Mouse (Mus musculus) midbrain, embryonic 13.5 days (tissue): ENCODE measurements at regions not wholly inside any gene's neighbourhood (a gene's known extent, or its start where the extent isn't known, plus 50 kb on each side); places are given as distances from the start of the nearest gene placed in this dataset.

Experiments used
- ATAC-seq: fragments of 200-750 bp; cut with Nextera tagmentation; 2 replicates; pipeline ENCODE4 v1.8.0; 2017; ENCODE audit warnings: mild to moderate bottlenecking, moderate TSS enrichment, moderate library complexity
- H3K27ac ChIP-seq: fragments of 300-500 bp; sonication (generic); 2 replicates; pipeline ENCODE4 v1.5.1; 2015; ENCODE audit warnings: inconsistent platforms, mild to moderate bottlenecking, moderate library complexity
- H3K27me3 ChIP-seq: fragments of 300-500 bp; sonication (generic); 2 replicates; pipeline ENCODE4 v1.6.1; 2015; ENCODE audit warnings: mild to moderate bottlenecking, inconsistent platforms
- H3K36me3 ChIP-seq: fragments of 300-500 bp; sonication (generic); 2 replicates; pipeline ENCODE4 v1.6.1; 2015; ENCODE audit warnings: mild to moderate bottlenecking, inconsistent platforms
- H3K4me1 ChIP-seq: fragments of 300-500 bp; sonication (generic); replicated peaks from 2 replicates; pipeline ENCODE4 v1.6.1; 2015; ENCODE audit warnings: inconsistent platforms
- H3K4me2 ChIP-seq: fragments of 300-500 bp; sonication (generic); replicated peaks from 2 replicates; pipeline ENCODE4 v1.6.1; 2015; ENCODE audit warnings: moderate library complexity, mild to moderate bottlenecking, inconsistent platforms
- H3K4me3 ChIP-seq: fragments of 300-500 bp; sonication (generic); replicated peaks from 2 replicates; pipeline ENCODE4 v1.5.1; 2015; ENCODE audit warnings: mild to moderate bottlenecking, inconsistent platforms
- H3K9ac ChIP-seq: fragments of 300-500 bp; sonication (generic); replicated peaks from 2 replicates; pipeline ENCODE4 v1.6.1; 2015; ENCODE audit warnings: mild to moderate bottlenecking, inconsistent platforms
- H3K9me3 ChIP-seq: fragments of 300-500 bp; sonication (generic); 2 replicates; pipeline ENCODE4 v1.6.1; 2016; ENCODE audit warnings: mild to moderate bottlenecking, inconsistent platforms
- WGBS: fragments of 180-500 bp; shearing (Covaris S2); methylation state at CpG from one replicate; pipeline ENCODE4 v1.1.7; 2015; 5-methylcytosine and 5-hydroxymethylcytosine counted together

GRCm38 (mm10) chr14:59075845-59076745 lies 66.6 kb downstream of the 1700129C05Rik start:
- H3K4me1 ChIP-seq = peaks cover 7% of the 10 kb centered on the region; the same call in 1 of the 2 replicates
- H3K4me2 ChIP-seq = peak overlapping the region; percentile 36
- ATAC-seq = peak; percentile 56
- WGBS = 37% methylated on average over 29 of the region's 29 CpGs
- H3K9ac ChIP-seq = no peak overlapping the region
- H3K27me3 ChIP-seq = no peaks in the 10 kb centered on the region
- no peaks in the 10 kb centered on the region for H3K9me3 ChIP-seq
- no peaks in the 10 kb centered on the region for H3K36me3 ChIP-seq
- no peak overlapping the region for H3K27ac ChIP-seq
- no peak overlapping the region for H3K4me3 ChIP-seq

DNA sequence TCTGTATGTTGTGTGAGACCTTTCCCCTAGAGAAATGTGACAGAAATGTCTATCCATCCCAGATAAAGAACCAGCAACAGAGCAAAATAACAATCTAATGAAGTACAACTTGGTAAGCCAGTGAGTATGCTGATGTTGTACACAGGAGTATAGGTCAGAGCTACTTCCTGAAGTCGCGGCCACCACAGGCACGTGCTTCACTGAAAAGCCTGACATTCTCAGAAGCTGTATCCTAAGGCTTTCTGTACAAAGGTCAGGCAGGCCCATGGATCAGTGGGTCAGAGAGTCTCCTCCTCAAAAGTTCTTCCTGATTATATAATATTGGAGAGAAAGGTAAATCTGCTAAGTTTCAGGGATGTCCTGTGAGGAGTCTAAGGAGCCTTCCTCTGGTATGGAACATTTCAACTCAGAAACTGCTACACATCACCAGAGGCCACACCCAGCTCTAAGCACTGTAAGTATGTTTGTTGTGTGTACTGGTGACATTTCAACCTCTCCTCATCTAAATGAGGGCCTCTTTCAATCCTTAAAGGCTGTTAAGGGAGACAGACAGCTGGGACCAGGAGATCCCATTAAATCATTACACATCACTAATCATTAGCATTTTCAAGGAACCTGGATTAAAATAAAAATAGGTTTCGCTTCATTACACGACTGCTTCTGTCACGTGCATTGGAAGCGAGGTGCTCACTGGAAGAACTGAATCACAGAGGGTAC lies 70.2 kb downstream of the 1700129C05Rik start:
- WGBS = 63% methylated on average over 7 of the region's 7 CpGs

GRCm38 (mm10) chr14:59070056-59070455 lies 72.6 kb downstream of the 1700129C05Rik start:
- no peaks in the 10 kb centered on the region for H3K27me3 ChIP-seq
- ATAC-seq = no peak
- no peak overlapping the region for H3K27ac ChIP-seq
- H3K36me3 ChIP-seq = no peaks in the 10 kb centered on the region
- H3K4me2 ChIP-seq = no peak overlapping the region
- H3K4me1 ChIP-seq = no peaks in the 10 kb centered on the region
- H3K9me3 ChIP-seq = no peaks in the 10 kb centered on the region
- H3K4me3 ChIP-seq = no peak overlapping the region
- no peak overlapping the region for H3K9ac ChIP-seq
- WGBS = 80% methylated on average over 2 of the region's 2 CpGs

More for the DNA sequence above, 70.2 kb downstream of the 1700129C05Rik start:
- H3K4me1 ChIP-seq = peaks cover 7% of the 10 kb centered on the region; the same call in 1 of the 2 replicates
- no peaks in the 10 kb centered on the region for H3K9me3 ChIP-seq
- H3K4me3 ChIP-seq = no peak overlapping the region
- no peak overlapping the region for H3K4me2 ChIP-seq
- no peak for ATAC-seq
- no peak overlapping the region for H3K27ac ChIP-seq
- no peaks in the 10 kb centered on the region for H3K27me3 ChIP-seq
- no peaks in the 10 kb centered on the region for H3K36me3 ChIP-seq
- H3K9ac ChIP-seq = no peak overlapping the region

DNA sequence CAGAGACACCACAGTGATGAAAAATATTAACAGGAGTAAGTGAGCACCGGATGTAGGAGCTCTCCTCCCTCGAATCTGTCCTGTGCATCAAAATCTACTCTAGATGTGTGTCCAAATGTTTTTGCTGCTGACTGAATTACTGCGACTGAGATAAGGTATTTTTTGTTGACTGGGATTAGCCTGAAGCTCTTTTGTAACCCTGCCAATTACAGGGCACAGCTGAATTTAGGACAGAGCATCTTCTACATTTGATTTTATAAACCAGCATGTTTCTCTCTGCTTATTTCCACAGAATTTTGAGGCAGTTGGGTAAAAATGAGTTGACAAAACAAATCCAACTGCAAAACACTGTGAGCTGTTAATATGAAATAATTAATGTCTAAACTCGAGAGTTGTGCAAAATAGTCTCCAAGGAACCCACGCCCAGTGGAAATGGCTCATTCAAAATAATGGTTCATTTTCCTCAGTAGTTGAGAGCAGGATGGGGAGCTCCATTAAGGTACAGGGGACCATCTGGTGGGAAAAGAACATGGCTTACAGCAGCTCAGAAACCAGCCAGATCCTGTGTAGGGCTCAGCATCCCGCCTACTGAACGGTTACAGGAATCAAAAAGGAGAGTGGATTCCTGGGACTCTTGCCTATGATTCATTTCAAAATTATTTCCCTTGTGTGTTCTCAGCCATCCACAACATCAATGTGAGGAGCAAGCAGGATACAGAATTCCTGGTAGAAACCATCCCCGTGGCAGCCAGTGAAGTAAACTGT lies 76.1 kb downstream of the 1700129C05Rik start:
- Histone ChIP-seq H3K27me3 (no peaks in the 10 kb centered on the region), H3K4me1 (no peaks in the 10 kb centered on the region), H3K4me3 (no peak overlapping the region), H3K9ac (no peak overlapping the region), H3K27ac (no peak overlapping the region), H3K36me3 (no peaks in the 10 kb centered on the region), H3K4me2 (no peak overlapping the region), H3K9me3 (no peaks in the 10 kb centered on the region)
- ATAC-seq = no peak
- 84% methylated on average over 8 of the region's 8 CpGs for WGBS

DNA sequence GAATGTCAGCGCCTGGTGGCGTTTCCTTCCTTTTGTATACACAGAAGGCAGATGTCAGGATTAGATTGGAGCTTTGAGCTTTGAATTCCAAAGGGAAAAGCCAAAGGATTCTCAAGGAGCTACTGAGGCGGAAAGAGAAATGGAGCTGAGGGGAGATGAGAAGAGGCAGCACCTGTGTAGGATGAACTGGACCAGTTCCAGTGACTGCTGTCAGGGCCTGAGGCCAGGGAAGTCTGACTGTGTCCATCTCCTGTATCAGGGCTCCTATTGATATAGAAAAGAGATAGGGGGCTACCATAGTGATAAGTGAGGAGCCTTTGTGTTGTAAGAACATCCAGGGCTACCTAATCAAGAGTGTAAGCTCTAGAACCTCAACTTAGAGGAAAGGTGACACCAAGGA lies 79.5 kb downstream of the 1700129C05Rik start:
- Histone ChIP-seq H3K27ac (no peak overlapping the region), H3K4me3 (no peak overlapping the region), H3K9me3 (no peaks in the 10 kb centered on the region), H3K4me2 (no peak overlapping the region), H3K9ac (no peak overlapping the region), H3K36me3 (no peaks in the 10 kb centered on the region), H3K4me1 (no peaks in the 10 kb centered on the region), H3K27me3 (no peaks in the 10 kb centered on the region)
- no peak for ATAC-seq
- 53% methylated on average over 3 of the region's 3 CpGs for WGBS

- 94% methylated on average over 3 of the region's 3 CpGs for WGBS
- Histone ChIP-seq H3K4me3 (no peak overlapping the region), H3K4me1 (no peaks in the 10 kb centered on the region), H3K9me3 (no peaks in the 10 kb centered on the region), H3K27me3 (no peaks in the 10 kb centered on the region), H3K9ac (no peak overlapping the region), H3K27ac (no peak overlapping the region), H3K36me3 (no peaks in the 10 kb centered on the region), H3K4me2 (no peak overlapping the region)
- ATAC-seq = no peak
Observed at GRCm38 (mm10) chr14:59056832-59057231, 85.9 kb downstream of the 1700129C05Rik start.

- Histone ChIP-seq H3K27ac (no peak overlapping the region), H3K27me3 (no peaks in the 10 kb centered on the region), H3K4me2 (no peak overlapping the region), H3K4me3 (no peak overlapping the region), H3K36me3 (no peaks in the 10 kb centered on the region), H3K9ac (no peak overlapping the region), H3K9me3 (no peaks in the 10 kb centered on the region), H3K4me1 (0 out of 2 replicates have a peak, but pooled peaks cover 4% of the 10 kb centered on the region)
- 87% methylated on average over 3 of the region's 3 CpGs for WGBS
- ATAC-seq = no peak
Observed at GRCm38 (mm10) chr14:59055283-59055682, 87.4 kb downstream of the 1700129C05Rik start.

DNA sequence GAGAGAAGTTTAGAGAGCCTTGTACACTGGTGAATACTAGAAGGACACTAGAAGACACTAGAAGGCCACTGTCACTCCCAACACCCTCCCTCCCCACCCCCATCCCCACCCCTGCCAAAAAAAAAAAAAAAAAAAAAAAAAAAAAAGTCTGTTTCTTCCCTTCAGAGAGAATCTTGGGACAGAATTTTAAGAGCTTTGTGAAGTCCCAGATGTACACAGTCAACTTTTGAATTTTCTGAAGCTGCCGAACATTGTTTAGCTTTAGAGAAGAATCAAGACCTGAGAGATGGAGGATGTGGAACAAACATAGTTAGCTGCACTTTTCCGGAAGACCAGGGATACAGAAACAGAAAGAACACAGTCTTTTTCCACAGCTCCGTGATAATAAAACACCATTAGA lies 90.3 kb downstream of the 1700129C05Rik start:
- H3K4me2 ChIP-seq = no peak overlapping the region
- no peak for ATAC-seq
- no peaks in the 10 kb centered on the region for H3K27me3 ChIP-seq
- WGBS = 85% methylated on average over 3 of the region's 3 CpGs
- no peak overlapping the region for H3K27ac ChIP-seq
- no peaks in the 10 kb centered on the region for H3K9me3 ChIP-seq
- no peaks in the 10 kb centered on the region for H3K36me3 ChIP-seq
- H3K9ac ChIP-seq = no peak overlapping the region
- 0 out of 2 replicates have a peak, but pooled peaks cover 4% of the 10 kb centered on the region for H3K4me1 ChIP-seq
- no peak overlapping the region for H3K4me3 ChIP-seq

- no peak for ATAC-seq
- Histone ChIP-seq H3K9ac (no peak overlapping the region), H3K36me3 (no peaks in the 10 kb centered on the region), H3K27ac (no peak overlapping the region), H3K27me3 (no peaks in the 10 kb centered on the region), H3K4me1 (0 out of 2 replicates have a peak, but pooled peaks cover 4% of the 10 kb centered on the region), H3K4me2 (no peak overlapping the region), H3K4me3 (no peak overlapping the region), H3K9me3 (no peaks in the 10 kb centered on the region)
- 13% methylated on average over 6 of the region's 6 CpGs for WGBS
Observed at GRCm38 (mm10) chr14:59051478-59051879, 91.2 kb downstream of the 1700129C05Rik start.

DNA sequence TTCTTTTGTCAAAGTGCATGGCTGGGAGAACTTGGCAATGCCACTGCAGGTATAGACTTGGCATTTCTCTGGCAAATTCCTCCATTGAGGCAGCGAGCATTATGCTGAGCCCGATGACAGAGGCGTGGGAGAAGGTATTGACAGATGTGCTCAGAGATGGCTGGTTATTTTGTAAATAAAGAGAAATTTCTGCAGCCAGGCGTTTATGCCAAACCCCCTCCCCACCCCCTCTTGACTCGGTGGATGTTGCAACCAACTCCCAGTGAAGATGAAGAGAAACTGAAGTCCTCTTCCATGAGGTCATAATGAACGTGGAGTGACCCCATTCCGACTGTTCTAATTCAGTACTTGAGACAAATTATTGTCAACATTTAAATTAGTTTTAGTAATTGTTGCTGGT lies 97.0 kb downstream of the 1700129C05Rik start:
- no peak overlapping the region for H3K9ac ChIP-seq
- no peaks in the 10 kb centered on the region for H3K9me3 ChIP-seq
- H3K4me3 ChIP-seq = no peak overlapping the region
- H3K4me2 ChIP-seq = no peak overlapping the region
- no peaks in the 10 kb centered on the region for H3K36me3 ChIP-seq
- 79% methylated on average over 7 of the region's 7 CpGs for WGBS
- no peaks in the 10 kb centered on the region for H3K4me1 ChIP-seq
- no peak overlapping the region for H3K27ac ChIP-seq
- no peaks in the 10 kb centered on the region for H3K27me3 ChIP-seq
- no peak for ATAC-seq

DNA sequence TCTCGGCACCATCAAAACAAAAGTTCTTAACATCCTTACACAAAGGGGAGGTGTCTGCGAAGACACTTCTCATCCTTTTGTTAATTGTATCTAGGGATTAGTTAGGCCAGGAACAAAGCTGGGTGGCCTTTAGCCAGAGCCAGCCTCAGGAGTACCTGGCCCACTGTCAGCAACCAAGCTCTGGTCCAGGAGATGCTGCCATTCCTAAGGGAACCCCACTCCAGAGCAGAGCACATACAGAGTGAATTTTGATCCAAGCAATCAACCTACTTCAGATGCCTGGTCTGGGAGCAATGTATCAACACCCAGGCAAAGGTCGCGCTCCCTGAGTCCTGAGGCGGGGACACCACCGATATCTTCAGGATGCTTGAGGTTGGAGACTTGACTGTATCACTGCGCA lies 97.5 kb downstream of the 1700129C05Rik start:
- H3K4me2 ChIP-seq = no peak overlapping the region
- no peak overlapping the region for H3K4me3 ChIP-seq
- H3K27me3 ChIP-seq = no peaks in the 10 kb centered on the region
- no peaks in the 10 kb centered on the region for H3K9me3 ChIP-seq
- H3K9ac ChIP-seq = no peak overlapping the region
- H3K36me3 ChIP-seq = no peaks in the 10 kb centered on the region
- no peak overlapping the region for H3K27ac ChIP-seq
- 72% methylated on average over 7 of the region's 7 CpGs for WGBS
- ATAC-seq = no peak
- H3K4me1 ChIP-seq = no peaks in the 10 kb centered on the region

DNA sequence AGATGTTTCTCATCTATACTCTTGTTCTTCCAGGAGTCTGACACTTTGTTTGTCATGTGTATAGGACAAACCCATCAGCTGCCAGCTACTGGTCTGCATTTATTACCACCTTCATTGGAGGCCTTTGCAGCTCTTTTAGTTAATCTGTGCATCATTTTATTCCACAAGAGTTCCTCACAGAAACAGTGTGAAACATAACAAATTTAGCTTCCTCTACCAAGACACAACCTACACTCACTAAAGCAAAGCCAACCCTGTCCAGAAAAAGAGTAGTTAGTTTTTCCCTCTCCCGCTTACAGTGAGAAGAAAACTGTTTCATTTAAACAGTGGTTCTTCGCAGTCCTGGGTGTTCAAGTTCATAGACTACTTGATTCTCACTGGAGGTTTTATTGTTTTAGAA lies 100.5 kb downstream of the 1700129C05Rik start:
- WGBS = 96% methylated on average over 2 of the region's 2 CpGs
- Histone ChIP-seq H3K9ac (no peak overlapping the region), H3K27me3 (no peaks in the 10 kb centered on the region), H3K4me1 (no peaks in the 10 kb centered on the region), H3K4me2 (no peak overlapping the region), H3K36me3 (no peaks in the 10 kb centered on the region), H3K9me3 (no peaks in the 10 kb centered on the region), H3K4me3 (no peak overlapping the region), H3K27ac (no peak overlapping the region)
- no peak for ATAC-seq
